Mouse (Mus musculus) erythroblast, embryonic 14.5 days (primary cell): ENCODE measurements around the gene Zdhhc22.

ENCODE experiments used
- GATA1 ChIP-seq: IDR thresholded peaks from 2 replicates; pipeline ENCODE4 v1.6.1; 2012; ENCODE audit warnings: low read length, inconsistent platforms, mixed read lengths
- TAL1 ChIP-seq: IDR thresholded peaks from 3 replicates; pipeline ENCODE4 v1.6.1; 2012; ENCODE audit warnings: low read length, inconsistent platforms, mixed read lengths

DNA sequence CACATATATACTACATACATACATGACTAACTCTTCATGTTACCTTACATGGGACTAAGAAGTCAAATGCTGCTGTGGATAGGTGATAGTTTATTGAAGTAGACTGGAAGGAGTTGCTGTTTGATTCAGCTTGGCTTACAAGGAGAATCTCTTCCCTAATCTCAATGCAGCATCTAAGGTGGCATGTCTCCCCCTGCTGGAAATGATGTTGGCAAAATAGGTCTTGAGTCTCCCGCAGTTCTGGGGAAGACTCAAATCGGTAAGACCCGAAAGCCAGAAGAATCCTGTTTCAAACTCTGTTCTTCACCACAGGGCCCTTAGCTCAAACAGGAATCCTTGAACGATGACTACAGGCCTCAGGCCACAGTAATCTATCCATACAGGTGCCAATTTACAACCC, 45.1 kb downstream of the Zdhhc22 start:
- TF ChIP-seq GATA1 = peak; percentile 97
- no peak for TF ChIP-seq TAL1
